Mouse (Mus musculus): Measurements from ENCODE around the gene Ccdc159.

Gene Ccdc159

GRCm38 (mm10) chr9:21935466-21936131 lies 8.3 kb downstream of the Ccdc159 start:
- no peak for DNase-seq

GRCm38 (mm10) chr9:21936692-21937570 lies 9.7 kb downstream of the Ccdc159 start, which contains the start of gene Plppr2:
TSS of gene Plppr2 (plus strand) at chr9:21937033.
- peak; percentile 99 to 100 for DNase-seq

GRCm38 (mm10) chr9:21937711-21938175 lies 10.5 kb downstream of the Ccdc159 start:
- no peak for DNase-seq

GRCm38 (mm10) chr9:21938234-21938855 lies 11.1 kb downstream of the Ccdc159 start:
- no peak for DNase-seq

DNA sequence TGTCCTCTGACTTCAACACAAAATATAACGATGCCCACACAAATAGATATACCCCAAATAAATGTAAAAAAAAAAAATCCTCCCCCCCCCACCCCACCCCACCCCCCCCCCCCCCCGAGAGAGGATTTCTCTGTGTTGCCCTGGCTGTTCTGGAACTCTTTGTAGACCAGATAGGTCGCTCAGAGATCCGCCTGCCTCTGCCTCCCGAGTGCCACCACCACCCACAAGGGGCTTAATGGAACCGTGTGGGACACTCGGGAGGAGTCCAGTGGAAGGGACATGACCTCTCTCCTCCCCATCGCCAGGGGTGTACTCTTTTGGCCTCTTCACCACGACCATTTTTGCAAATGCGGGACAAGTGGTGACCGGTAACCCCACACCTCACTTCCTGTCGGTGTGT lies 15.8 kb downstream of the Ccdc159 start:
- no peak for DNase-seq

GRCm38 (mm10) chr9:21943638-21944037 lies 16.4 kb downstream of the Ccdc159 start:
- DNase-seq, result no peak

- peak in 1 of 2 experiments; percentile 51 for DNase-seq
Measured at GRCm38 (mm10) chr9:21944267-21944666, 17.0 kb downstream of the Ccdc159 start.

DNA sequence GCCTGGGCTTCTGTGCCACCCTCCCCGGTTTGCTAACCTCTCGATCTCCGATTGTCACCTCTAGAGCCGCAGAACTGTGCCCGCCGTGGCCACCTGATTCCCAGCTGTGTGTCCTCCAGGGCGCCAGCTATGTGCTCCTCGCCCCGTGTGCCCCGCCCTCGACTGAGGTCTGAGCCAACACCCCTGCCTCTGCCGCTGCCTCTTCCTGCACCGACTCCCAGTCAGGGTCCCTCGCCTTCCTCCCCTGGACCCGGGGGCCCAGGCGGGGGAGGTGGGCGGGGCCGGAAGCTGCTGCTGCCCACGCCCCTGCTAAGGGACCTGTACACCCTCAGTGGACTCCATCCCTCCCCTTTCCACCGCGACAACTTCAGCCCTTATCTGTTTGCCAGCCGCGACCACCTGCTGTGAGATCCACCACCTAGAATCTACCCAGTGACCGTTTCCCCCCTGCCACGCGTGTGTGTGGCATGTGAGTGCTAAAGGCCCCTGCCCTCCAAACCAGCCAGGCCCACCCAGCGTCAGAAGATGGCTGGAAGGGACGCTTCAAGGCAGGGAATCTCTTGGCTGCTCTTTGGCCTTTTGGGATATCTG lies 20.4 kb downstream of the Ccdc159 start:
- DNase-seq, result no peak

DNA sequence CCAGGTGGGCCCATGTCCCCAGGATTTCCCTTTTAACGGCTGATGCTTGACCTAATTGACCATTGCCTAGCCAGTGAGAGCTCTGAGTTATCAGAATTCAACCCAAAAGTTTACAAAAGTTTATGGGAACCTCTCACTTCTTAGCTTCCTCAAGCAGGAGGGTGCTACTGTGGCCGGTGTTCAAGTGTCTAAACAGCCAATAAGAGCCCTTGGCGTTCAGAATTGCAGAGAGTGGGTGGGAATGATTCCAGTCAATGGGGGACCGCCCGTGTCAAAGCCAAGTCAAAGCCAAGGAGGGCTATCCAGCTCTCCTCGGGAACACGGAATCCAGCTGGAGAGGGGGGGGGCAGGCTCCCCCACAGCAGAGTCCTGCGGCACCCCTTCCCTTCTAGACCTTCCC lies 20.9 kb downstream of the Ccdc159 start:
- no peak for DNase-seq

- DNase-seq, result no peak
Measured at GRCm38 (mm10) chr9:21948790-21949189, 21.5 kb downstream of the Ccdc159 start.

DNA sequence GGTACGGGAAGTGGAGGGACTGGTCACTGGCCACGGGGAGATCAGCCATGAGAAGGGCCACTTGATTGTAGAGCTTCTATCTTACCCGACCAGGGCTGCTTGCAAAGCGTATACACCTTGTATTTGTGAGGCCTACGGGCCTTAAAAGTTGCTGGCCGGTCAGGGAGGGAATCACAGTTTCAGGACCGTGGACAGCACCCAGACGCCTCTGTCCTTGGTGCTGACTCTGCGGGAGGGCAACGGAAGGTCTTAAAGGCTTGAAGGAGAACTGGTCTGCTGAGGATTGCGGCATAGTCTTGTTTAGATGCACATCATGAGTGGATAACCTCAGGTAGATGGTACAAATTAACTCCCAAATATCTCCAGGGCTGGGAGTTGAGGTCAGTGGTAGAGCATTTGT lies 23.1 kb downstream of the Ccdc159 start:
- DNase-seq, result no peak

GRCm38 (mm10) chr9:21951977-21952376 lies 24.7 kb downstream of the Ccdc159 start:
- DNase-seq, result peak in 1 of 2 experiments; percentile 50

- no peak for DNase-seq
Measured at GRCm38 (mm10) chr9:21953600-21953999, 26.3 kb downstream of the Ccdc159 start.

GRCm38 (mm10) chr9:21954635-21955034 lies 27.4 kb downstream of the Ccdc159 start:
- DNase-seq, result no peak

DNA sequence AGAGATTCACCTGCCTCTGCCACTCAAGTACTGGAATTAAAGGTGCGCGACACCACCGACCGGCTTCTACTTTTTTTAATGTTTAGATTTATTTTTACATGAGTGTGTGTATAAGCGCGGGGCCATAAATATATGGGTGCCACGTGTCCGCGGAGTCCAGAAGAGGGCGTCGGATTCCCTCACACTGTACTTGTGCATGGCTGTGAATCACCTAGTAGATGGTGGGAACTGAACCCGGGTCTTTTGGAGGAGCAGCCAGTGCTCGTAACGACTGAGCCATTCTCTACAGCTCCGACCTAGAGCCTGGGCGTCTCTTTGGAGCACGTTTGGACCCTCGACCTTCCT lies 27.9 kb downstream of the Ccdc159 start:
- peak in 1 of 2 experiments; percentile 80 for DNase-seq

DNA sequence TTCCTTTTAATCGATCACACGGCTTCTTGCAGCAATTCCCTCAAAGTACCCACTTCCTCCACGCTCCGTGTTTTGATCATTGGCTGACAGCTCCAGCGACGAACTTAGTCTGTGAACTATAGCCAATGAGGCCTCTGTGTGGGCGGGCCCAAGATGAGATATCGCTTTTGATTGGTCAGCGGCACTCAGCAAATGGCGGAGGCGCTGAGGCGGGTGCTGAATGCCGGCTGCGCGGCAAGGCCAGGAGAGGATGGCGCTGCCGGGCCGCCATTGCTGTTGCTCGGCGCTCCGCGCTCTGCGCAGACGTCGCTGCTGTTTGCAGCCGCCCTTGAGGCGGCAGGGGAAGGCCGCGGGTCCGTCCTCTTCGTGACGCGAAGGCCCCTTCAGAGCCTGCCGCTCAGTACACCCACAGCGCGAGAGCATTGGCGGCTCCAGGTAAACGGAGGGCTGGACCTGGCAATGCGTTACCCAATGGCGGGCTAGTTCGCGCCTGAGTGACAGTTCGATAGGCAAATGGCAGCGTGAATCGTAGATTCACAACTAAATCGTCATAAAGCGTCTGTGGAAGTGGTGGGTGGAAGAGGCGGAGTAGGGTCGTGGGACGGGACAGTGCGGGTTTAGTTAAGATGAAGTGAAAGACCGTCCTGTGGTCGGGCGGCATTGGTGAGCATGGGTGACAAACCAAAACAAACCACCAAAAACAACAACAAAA lies 28.5 kb downstream of the Ccdc159 start, which contains the start of gene Swsap1:
Gene Swsap1, plus strand, starts transcription at position 186 of the 712 bp plus-strand sequence.
- DNase-seq, result peak; percentile 98 to 100

GRCm38 (mm10) chr9:21958372-21958771 lies 31.1 kb downstream of the Ccdc159 start:
- no peak for DNase-seq

DNA sequence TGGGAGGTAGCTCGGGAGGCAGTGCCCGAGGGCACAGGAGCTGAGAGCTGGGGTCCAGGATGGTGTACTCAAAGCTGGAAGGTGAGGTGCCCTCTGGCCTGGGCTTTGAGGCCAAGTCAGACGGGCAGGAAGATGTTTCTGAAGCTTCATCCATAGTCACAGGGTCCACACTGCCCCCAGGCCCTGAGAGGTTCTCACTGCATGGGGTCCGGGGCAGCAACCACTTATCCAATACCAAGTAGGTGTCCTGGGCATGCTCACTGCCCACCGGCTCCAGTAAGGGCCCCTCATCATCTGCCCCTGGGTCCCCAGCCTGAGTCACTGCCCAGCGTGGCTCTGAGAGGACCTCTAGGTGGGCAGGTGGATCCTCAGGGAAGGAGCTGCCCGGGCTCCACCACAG lies 32.0 kb downstream of the Ccdc159 start:
- DNase-seq, result no peak

DNA sequence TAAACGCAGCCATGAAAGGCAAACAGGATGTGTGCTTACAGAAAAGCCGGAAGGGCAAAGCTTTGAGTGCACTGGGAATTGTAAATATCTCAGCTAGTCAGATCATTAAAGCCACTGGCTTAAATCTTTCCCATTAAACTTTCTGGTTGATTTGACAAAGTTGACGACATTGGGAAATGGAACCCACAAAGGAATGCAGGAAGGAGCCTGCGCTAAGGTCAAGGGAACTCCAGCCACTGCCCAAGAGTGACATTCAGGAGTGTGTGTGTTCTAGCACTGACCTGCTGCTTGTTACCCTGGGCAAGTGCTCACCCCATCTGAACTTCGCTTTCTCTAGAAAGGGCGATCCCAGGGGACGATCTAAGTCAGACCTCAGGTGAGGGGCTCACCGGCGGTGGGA lies 32.9 kb downstream of the Ccdc159 start:
- no peak for DNase-seq

DNA sequence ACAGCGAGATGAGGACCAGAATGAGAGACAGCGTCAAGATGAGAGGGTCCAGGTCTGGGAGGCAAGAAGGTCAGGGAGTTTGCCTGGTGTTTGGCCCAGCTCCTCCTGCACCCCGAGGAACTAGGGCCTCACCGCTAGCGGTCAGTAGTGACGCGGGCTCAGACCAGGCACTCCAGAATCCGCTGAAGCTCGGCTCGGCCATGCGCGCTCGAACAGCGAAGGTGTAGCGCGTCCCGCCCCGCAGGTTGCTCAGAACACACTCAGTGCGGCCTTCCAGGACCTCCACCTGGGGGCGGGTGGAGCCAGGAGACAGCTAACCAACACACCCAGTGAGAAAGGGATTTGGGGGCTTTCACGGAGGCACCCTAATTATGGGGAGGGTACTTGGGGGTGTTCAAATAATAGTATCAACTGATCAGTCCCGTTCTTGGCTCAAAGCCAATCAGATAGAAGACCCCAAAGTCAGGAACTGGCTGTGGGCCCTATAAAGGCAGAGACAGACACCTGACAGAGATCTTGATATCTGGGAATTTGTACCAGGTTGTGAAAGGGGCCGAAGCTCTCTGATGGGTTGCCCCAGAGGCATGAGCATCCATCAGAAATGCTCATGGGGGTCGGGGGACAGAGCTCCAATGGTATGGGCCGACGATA lies 33.4 kb downstream of the Ccdc159 start:
- peak; percentile 46 to 62 for DNase-seq

- peak in 1 of 2 experiments; percentile 45 for DNase-seq
Measured at GRCm38 (mm10) chr9:21961366-21961980, 34.2 kb downstream of the Ccdc159 start.
